Mouse (Mus musculus) limb, embryonic 14.5 days (tissue): ENCODE results near the gene Gjc1. TPM values are rescaled to one million over a fixed set of nuclear protein-coding genes. Genes with fewer than 3 reads are reported as not detected.

Experiments
- ATAC-seq: fragments of 200-750 bp; cut with Nextera tagmentation; 2 replicates; pipeline ENCODE4 v1.8.0; 2017; ENCODE audit warnings: low read depth, moderate number of reproducible peaks, moderate TSS enrichment; ENCODE audit not compliant: low FRiP score
- DNase-seq: peaks from one replicate; pipeline ENCODE4 v3.0.0-alpha.2; 2015; ENCODE audit warnings: low spot score
- H3K27ac ChIP-seq: fragments of 300-500 bp; sonication (generic); replicated peaks from 2 replicates; pipeline ENCODE4 v1.5.1; 2014; ENCODE audit warnings: low read depth, mild to moderate bottlenecking, low read length, moderate library complexity, mixed read lengths
- H3K27me3 ChIP-seq: fragments of 300-500 bp; sonication (generic); 2 replicates; pipeline ENCODE4 v1.6.1; 2014; ENCODE audit warnings: low read length, mixed read lengths; ENCODE audit not compliant: control insufficient read depth, insufficient read depth
- H3K36me3 ChIP-seq: fragments of 300-500 bp; sonication (generic); 2 replicates; pipeline ENCODE4 v1.6.1; 2014; ENCODE audit warnings: mild to moderate bottlenecking, low read length, moderate library complexity, mixed read lengths; ENCODE audit not compliant: control insufficient read depth, insufficient read depth
- H3K4me1 ChIP-seq: fragments of 300-500 bp; sonication (generic); 2 replicates; pipeline ENCODE4 v1.6.1; 2014; ENCODE audit warnings: antibody characterized with exemption, low read length, mixed read lengths; ENCODE audit not compliant: control insufficient read depth, insufficient read depth
- H3K4me2 ChIP-seq: fragments of 300-500 bp; sonication (generic); replicated peaks from 2 replicates; pipeline ENCODE4 v1.6.1; 2014; ENCODE audit warnings: low read depth, mild to moderate bottlenecking, low read length, moderate library complexity; ENCODE audit not compliant: severe bottlenecking
- H3K4me3 ChIP-seq: fragments of 300-500 bp; sonication (generic); replicated peaks from 2 replicates; pipeline ENCODE4 v1.5.1; 2014; ENCODE audit warnings: low read length
- H3K9ac ChIP-seq: fragments of 300-500 bp; sonication (generic); 2 replicates; pipeline ENCODE4 v1.6.1; 2014; ENCODE audit warnings: mild to moderate bottlenecking, low read depth, low read length, moderate library complexity; ENCODE audit not compliant: severe bottlenecking
- H3K9me3 ChIP-seq: fragments of 300-500 bp; sonication (generic); 2 replicates; pipeline ENCODE4 v1.6.1; 2016; ENCODE audit warnings: low read length; ENCODE audit not compliant: control insufficient read depth
- POLR2A ChIP-seq: fragments of 200-500 bp; IDR thresholded peaks from 2 replicates; pipeline ENCODE4 v1.8.0; 2012; ENCODE audit warnings: inconsistent platforms, mild to moderate bottlenecking, moderate library complexity, borderline replicate concordance; ENCODE audit not compliant: insufficient read depth, insufficient read length; ENCODE audit errors: extremely low read depth
- WGBS: fragments of 180-500 bp; shearing (Covaris S2); extraction: QIAGEN DNeasy Blood & Tissue Kit; methylation state at CpG from one replicate; pipeline ENCODE4 v1.1.7; 2014; 5-methylcytosine and 5-hydroxymethylcytosine counted together
- polyA plus RNA-seq, 2 experiments: library from polyadenylated mRNA; depleted of rRNA in 1 of 2; stranded (reverse) in 1 of 2; unstranded in 1 of 2; fragments of >200 nt; fragmentation: Nextera tagmentation in 1 of 2; extraction: Ambion mirVana in 1 of 2; gene quantifications; 2 replicates each; pipeline versions ENCODE4 v1.2.1 to v1.2.3; 2012 to 2014

The Gjc1 gene
- polyA plus RNA-seq, 2 experiments = 59.6 to 80.0 TPM

DNA sequence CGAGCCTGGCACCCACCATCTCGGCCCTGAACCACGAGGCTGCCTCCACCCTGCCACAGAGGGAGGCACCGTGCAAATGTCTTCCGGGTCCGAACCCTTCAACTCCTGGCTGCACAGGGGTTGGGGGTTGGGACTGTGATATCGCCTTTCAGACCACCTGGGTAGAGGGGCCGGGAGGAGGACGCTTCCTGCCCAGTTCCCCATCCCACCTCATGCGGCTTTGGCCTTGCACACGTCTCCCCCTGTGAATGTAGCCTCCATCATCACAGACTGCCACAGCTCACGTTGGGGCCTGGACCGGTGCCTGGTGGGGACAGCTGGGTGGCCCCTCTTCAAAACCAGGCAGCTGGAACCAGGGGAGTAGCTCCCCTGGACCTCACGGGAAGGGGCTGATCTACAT is 41.3 kb downstream of the Gjc1 start:
- H3K4me1 ChIP-seq = peaks cover 19% of the 10 kb centered on the region
- no peaks in the 10 kb centered on the region for H3K27me3 ChIP-seq
- no peaks in the 10 kb centered on the region for H3K9me3 ChIP-seq
- H3K36me3 ChIP-seq = peaks cover 7% of the 10 kb centered on the region; the same call in 1 of the 2 replicates
- peak overlapping the region; percentile 52 for H3K9ac ChIP-seq
- ATAC-seq (no peak), DNase-seq (peak; percentile 32)
- peak overlapping the region; percentile 50 for H3K4me2 ChIP-seq
- no peak for TF ChIP-seq POLR2A
- H3K4me3 ChIP-seq = peak overlapping the region; percentile 18
- WGBS = 25% methylated on average over 14 of the region's 14 CpGs
- H3K27ac ChIP-seq = peak overlapping the region; percentile 48; the same call in 1 of the 2 replicates

GRCm38 (mm10) chr11:102777598-102777997 is 41.9 kb downstream of the Gjc1 start:
- Histone ChIP-seq H3K4me1 (peaks cover 19% of the 10 kb centered on the region), H3K9ac (peak overlapping the region; percentile 52), H3K36me3 (peaks cover 7% of the 10 kb centered on the region; the same call in 1 of the 2 replicates), H3K27ac (peak overlapping the region; percentile 48), H3K4me3 (peak overlapping the region; percentile 18), H3K9me3 (no peaks in the 10 kb centered on the region), H3K4me2 (peak overlapping the region; percentile 50), H3K27me3 (no peaks in the 10 kb centered on the region)
- no peak for TF ChIP-seq POLR2A
- no peak for ATAC-seq
- peak; percentile 80 for DNase-seq
- 26% methylated on average over 20 of the region's 21 CpGs for WGBS

- peak; percentile 92; the same call in 1 of the 2 replicates for TF ChIP-seq POLR2A
- Histone ChIP-seq H3K27me3 (no peaks in the 10 kb centered on the region), H3K4me3 (peak overlapping the region; percentile 66), H3K36me3 (peaks cover 7% of the 10 kb centered on the region; the same call in 1 of the 2 replicates), H3K4me1 (peaks cover 19% of the 10 kb centered on the region), H3K9ac (peak overlapping the region; percentile 79), H3K9me3 (no peaks in the 10 kb centered on the region), H3K4me2 (peak overlapping the region; percentile 89), H3K27ac (peak overlapping the region; percentile 96)
- WGBS = under 1% methylated on average over 25 of the region's 25 CpGs
- DNase-seq = peak; percentile 95
- ATAC-seq = peak; percentile 91
These were observed 44.8 kb downstream of the Gjc1 start for GRCm38 (mm10) chr11:102774621-102775141.

- WGBS = under 1% methylated on average over 46 of the region's 46 CpGs
- DNase-seq (peak; percentile 86), ATAC-seq (peak; percentile 53)
- Histone ChIP-seq H3K4me3 (peak overlapping the region; percentile 66), H3K27ac (peak overlapping the region; percentile 96), H3K9me3 (no peaks in the 10 kb centered on the region), H3K9ac (peak overlapping the region; percentile 79), H3K27me3 (no peaks in the 10 kb centered on the region), H3K4me2 (peak overlapping the region; percentile 89), H3K4me1 (peaks cover 19% of the 10 kb centered on the region), H3K36me3 (peaks cover 7% of the 10 kb centered on the region; the same call in 1 of the 2 replicates)
- TF ChIP-seq POLR2A = no peak
These were observed 45.5 kb downstream of the Gjc1 start for GRCm38 (mm10) chr11:102773713-102774611.
